Mouse (Mus musculus) liver, embryonic 14.5 days (tissue): ENCODE data around the gene Gm26938. TPM values are rescaled to one million over a fixed set of nuclear protein-coding genes. Genes with fewer than 3 reads are reported as not detected.

Experiments
- ATAC-seq: fragments of 200-750 bp; cut with Nextera tagmentation; 2 replicates; pipeline ENCODE4 v1.8.0; 2017; ENCODE audit warnings: moderate number of reproducible peaks, mild to moderate bottlenecking, moderate library complexity; ENCODE audit not compliant: insufficient read depth
- DNase-seq, 3 experiments: peaks; one replicate each; pipeline ENCODE4 v3.0.0-alpha.2; 2012 to 2013; ENCODE audit warnings: low read depth in 3 of 3, low spot score in 3 of 3
- H3K27ac ChIP-seq: fragments of 300-500 bp; sonication (generic); 2 replicates; pipeline ENCODE4 v1.5.1; 2014; ENCODE audit warnings: moderate library complexity, mild to moderate bottlenecking, control low read depth, inconsistent platforms
- H3K27me3 ChIP-seq: fragments of 300-500 bp; sonication (generic); 2 replicates; pipeline ENCODE4 v1.6.1; 2014; ENCODE audit warnings: mild to moderate bottlenecking, low read length, moderate library complexity; ENCODE audit not compliant: control insufficient read depth, insufficient read depth
- H3K36me3 ChIP-seq: fragments of 300-500 bp; sonication (generic); replicated peaks from 2 replicates; pipeline ENCODE4 v1.6.1; 2014; ENCODE audit warnings: low read depth; ENCODE audit not compliant: control insufficient read depth, insufficient read depth
- H3K4me1 ChIP-seq, 2 experiments: fragments of 200-500 bp in 1 of 2; fragments of 300-500 bp in 1 of 2; sonication (generic) in 1 of 2; replicated peaks; 2 replicates each; pipeline ENCODE4 v1.6.1; 2012 to 2014; ENCODE audit warnings: antibody characterized with exemption in 1 of 2, inconsistent platforms in 1 of 2, low read length in 1 of 2; ENCODE audit not compliant: control insufficient read depth in 2 of 2, insufficient read depth in 2 of 2
- H3K4me2 ChIP-seq: fragments of 300-500 bp; sonication (generic); 2 replicates; pipeline ENCODE4 v1.6.1; 2014; ENCODE audit warnings: low read depth, mild to moderate bottlenecking, control low read depth, moderate library complexity
- H3K4me3 ChIP-seq, 2 experiments: fragments of 200-500 bp in 1 of 2; fragments of 300-500 bp in 1 of 2; sonication (generic) in 1 of 2; 2 replicates each; pipeline ENCODE4 v1.5.1; 2012 to 2014; ENCODE audit warnings: low read depth in 2 of 2, low read length in 2 of 2, mild to moderate bottlenecking in 2 of 2, control low read depth in 1 of 2, inconsistent platforms in 1 of 2, moderate library complexity in 1 of 2; ENCODE audit not compliant: insufficient read depth in 1 of 2
- H3K9ac ChIP-seq: fragments of 300-500 bp; sonication (generic); replicated peaks from 2 replicates; pipeline ENCODE4 v1.6.1; 2014; ENCODE audit warnings: mild to moderate bottlenecking, control low read depth, moderate library complexity
- H3K9me3 ChIP-seq: fragments of 300-500 bp; sonication (generic); 2 replicates; pipeline ENCODE4 v1.6.1; 2016; ENCODE audit warnings: low read length, mixed read lengths; ENCODE audit not compliant: control insufficient read depth
- CTCF ChIP-seq: IDR thresholded peaks from 2 replicates; pipeline ENCODE4 v1.5.1; 2016; ENCODE audit warnings: antibody characterized with exemption, low read depth, control low read depth
- EP300 ChIP-seq: IDR thresholded peaks from 2 replicates; pipeline ENCODE4 v1.6.1; 2016; ENCODE audit warnings: antibody characterized with exemption, low read depth
- WGBS: fragments of 180-500 bp; shearing (Covaris S2); extraction: QIAGEN DNeasy Blood & Tissue Kit; methylation state at CpG from one replicate; pipeline ENCODE4 v1.1.7; 2014; ENCODE audit not compliant: insufficient replicate concordance; 5-methylcytosine and 5-hydroxymethylcytosine counted together
- polyA plus RNA-seq, 2 experiments: library from polyadenylated mRNA; depleted of rRNA in 1 of 2; stranded (reverse) in 1 of 2; unstranded in 1 of 2; fragments of >200 nt; fragmentation: Nextera tagmentation in 1 of 2; extraction: Ambion mirVana in 1 of 2; gene quantifications; 2 replicates each; pipeline versions ENCODE4 v1.2.1 to v1.2.3; 2012 to 2014

Gene Gm26938
- polyA plus RNA-seq, 2 experiments, result not detected

DNA sequence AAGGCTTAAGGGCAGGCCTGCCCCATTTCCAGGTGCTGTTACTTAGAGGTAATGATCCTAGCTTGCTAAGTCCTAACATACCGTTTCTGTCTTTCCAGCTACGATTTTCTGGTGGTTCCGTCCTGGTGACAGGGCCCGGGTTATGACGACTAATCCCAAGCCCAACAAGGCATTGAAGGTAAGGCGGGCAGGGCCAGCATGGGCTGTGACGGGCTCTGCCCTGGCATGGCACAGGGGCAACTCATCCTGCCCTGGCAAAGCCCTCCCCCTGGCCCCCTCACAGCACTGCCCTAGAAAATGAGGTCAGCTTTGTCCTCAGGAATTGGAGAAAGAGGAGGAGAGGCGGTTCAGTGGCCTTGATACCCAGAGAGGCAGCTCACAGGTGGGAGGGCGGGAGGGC is 27.2 kb downstream of the Gm26938 start:
- Histone ChIP-seq H3K4me2 (no peak overlapping the region), H3K36me3 (peaks cover 64% of the 10 kb centered on the region), H3K4me3 (no peak overlapping the region), H3K9ac (no peak overlapping the region), H3K9me3 (no peaks in the 10 kb centered on the region), H3K27me3 (no peaks in the 10 kb centered on the region), H3K4me1 (peaks cover 34 to 50% of the 10 kb centered on the region in 2 experiments), H3K27ac (no peak overlapping the region)
- TF ChIP-seq EP300, result no peak
- no peak for TF ChIP-seq CTCF
- DNase-seq (no peak), ATAC-seq (no peak)
- 91% methylated on average over 9 of the region's 9 CpGs for WGBS

DNA sequence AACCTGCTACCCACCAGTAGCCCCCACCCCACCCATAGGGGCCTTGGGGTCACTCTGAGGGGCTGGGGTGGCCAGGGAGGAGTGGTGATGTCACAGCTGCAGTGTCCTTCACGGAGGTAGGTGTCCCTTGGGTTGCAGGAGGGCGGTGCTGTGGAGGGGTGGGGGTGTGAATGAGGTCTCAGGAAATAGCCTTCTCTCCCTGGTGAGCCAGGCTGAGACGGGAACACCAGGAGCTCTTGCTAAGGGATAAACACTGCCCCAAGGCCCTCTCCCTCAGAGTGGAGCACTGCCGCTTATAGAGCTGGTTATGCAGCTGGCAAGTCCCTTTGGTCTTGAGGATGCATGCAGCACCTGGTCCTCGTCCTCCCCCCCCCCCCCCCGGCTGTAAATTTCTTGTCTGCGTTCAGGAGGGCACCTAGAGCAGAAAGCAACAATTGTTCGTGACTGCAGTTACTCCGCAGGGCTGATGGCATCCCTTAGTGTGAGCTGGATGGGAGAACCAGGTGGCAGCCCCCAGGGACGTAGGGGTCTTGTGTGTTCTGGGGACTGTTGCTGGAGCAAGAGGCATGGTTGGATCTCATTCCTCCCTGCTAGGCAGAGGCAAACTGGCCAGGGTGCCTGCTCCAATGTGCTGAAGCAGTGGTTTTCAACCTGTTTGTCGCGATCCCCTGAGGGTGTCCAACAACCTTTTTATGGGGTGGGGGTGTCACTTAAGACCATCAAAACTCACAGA is 27.9 kb downstream of the Gm26938 start:
- Histone ChIP-seq H3K27me3 (no peaks in the 10 kb centered on the region), H3K9ac (no peak overlapping the region), H3K27ac (no peak overlapping the region), H3K4me1 (peaks cover 35 to 49% of the 10 kb centered on the region in 2 experiments), H3K4me3 (no peak overlapping the region), H3K4me2 (no peak overlapping the region), H3K36me3 (peaks cover 68% of the 10 kb centered on the region), H3K9me3 (no peaks in the 10 kb centered on the region)
- ATAC-seq (no peak), DNase-seq (no peak)
- 81% methylated on average over 12 of the region's 12 CpGs for WGBS
- TF ChIP-seq CTCF (no peak), EP300 (no peak)

DNA sequence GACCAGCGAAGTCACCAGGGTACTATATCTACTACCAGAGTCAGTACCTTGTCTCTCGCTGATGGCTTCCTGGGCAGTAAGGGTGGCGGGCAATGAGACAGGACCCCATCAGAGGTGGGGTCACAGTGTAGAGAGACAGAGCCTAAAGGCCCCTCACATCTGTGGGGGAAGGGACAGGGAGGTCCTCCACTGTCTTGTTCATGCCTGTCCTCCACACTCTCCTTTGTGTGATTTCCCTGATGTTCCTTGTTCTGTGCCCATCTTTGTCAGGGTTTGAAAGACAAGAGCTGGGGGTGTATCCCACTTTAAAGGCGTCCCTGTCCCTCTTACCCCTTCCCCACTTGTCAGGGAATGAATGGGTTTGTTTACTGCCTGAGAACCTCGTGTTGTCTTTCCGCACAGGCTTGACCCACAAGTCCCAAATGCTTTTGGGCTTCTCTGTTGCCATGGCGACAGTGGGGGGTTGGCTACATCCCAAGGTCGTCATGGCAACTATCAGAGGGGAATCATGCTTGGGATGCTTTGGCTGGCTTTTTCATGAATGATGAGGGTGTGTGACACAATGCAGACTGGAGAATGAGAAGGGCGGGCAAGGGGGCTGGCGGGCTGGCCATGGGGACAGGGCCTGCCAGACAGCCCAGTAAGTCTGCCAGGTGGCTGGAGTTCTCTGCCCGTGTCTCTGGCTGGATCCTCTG is 28.6 kb downstream of the Gm26938 start:
- peaks cover 33 to 49% of the 10 kb centered on the region in 2 experiments for H3K4me1 ChIP-seq

DNA sequence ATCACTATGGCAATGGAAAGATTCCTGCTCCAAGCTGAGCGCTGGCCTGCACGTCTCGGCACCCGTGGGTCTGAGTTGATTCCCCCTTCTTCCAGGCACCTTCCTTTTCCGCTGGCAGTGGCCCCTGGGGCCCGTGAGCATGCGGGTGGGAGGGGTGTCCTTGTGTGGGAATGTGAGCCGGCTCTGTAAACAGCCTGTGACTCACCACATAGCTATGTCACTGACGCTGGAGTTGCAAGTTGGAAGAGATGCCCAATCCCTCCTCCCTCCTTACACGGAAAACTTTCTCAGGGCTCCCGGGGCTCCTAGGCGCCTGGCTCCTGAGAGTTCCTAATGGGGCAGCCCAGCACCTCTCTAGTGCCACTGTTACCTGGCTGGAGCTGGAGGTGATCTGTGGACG is 29.3 kb downstream of the Gm26938 start:
- no peak for DNase-seq
- H3K9ac ChIP-seq, result no peak overlapping the region
- H3K27me3 ChIP-seq, result no peaks in the 10 kb centered on the region
- peaks cover 29 to 48% of the 10 kb centered on the region in 2 experiments for H3K4me1 ChIP-seq
- peak overlapping the region; percentile 28; the same call in 1 of the 2 replicates for H3K4me2 ChIP-seq
- TF ChIP-seq CTCF (no peak), EP300 (no peak)
- H3K4me3 ChIP-seq, result no peak overlapping the region
- H3K27ac ChIP-seq, result no peak overlapping the region; the same call in 1 of the 2 replicates
- H3K36me3 ChIP-seq, result peaks cover 56% of the 10 kb centered on the region
- H3K9me3 ChIP-seq, result no peaks in the 10 kb centered on the region
- 58% methylated on average over 13 of the region's 13 CpGs for WGBS
- no peak for ATAC-seq

More for the DNA sequence above, 28.6 kb downstream of the Gm26938 start:
- Histone ChIP-seq H3K9ac (no peak overlapping the region), H3K9me3 (no peaks in the 10 kb centered on the region), H3K4me2 (no peak overlapping the region), H3K4me3 (no peak overlapping the region), H3K27ac (no peak overlapping the region), H3K36me3 (peaks cover 64% of the 10 kb centered on the region), H3K27me3 (no peaks in the 10 kb centered on the region)
- 73% methylated on average over 11 of the region's 11 CpGs for WGBS
- no peak for ATAC-seq
- no peak for DNase-seq
- TF ChIP-seq EP300, result no peak

DNA sequence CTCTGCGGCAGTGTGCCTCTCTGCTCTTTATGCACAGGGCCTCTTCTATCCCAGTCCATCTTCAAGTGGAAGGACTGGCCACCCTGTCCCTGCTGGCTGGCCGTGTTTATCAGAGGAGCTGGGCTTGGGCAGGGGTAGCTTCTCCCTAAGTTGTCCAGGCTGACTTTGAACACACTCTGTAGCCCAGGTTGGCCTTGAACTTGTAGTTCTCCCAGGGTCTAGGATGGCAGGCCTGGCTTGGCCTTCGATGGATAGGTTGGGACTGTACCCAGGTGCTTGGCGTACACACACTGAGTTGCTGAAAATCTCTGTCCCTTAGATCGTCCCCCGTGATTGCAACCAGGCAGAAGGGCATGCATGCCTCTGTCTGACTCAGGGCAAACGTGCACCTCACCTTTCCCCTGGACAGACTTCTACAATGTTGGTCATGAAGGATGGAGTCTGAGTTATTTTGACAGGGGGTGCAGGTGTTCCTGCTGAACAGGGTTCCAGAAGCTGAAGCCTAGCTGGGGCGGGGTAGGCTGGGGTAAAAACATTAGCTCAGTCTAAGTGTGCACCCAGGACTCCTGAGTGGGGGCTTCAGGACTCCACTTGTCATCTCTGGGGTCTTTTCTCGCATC is 30.1 kb downstream of the Gm26938 start:
- H3K27me3 ChIP-seq, result no peaks in the 10 kb centered on the region
- TF ChIP-seq CTCF (no peak), EP300 (no peak)
- no peaks in the 10 kb centered on the region for H3K9me3 ChIP-seq
- no peak overlapping the region for H3K4me3 ChIP-seq
- H3K36me3 ChIP-seq, result peaks cover 48% of the 10 kb centered on the region
- peak overlapping the region; percentile 95 for H3K4me2 ChIP-seq
- ATAC-seq (no peak), DNase-seq (no peak)
- H3K9ac ChIP-seq, result no peak overlapping the region
- WGBS, result 76% methylated on average over 9 of the region's 9 CpGs
- H3K4me1 ChIP-seq, result peaks cover 29 to 48% of the 10 kb centered on the region in 2 experiments
- H3K27ac ChIP-seq, result peak overlapping the region; percentile 39
